Mouse (Mus musculus) left cerebral cortex, postnatal 10 days (tissue): ENCODE data around the gene Zfp689. TPM values are rescaled to one million over a fixed set of nuclear protein-coding genes. Genes with fewer than 3 reads are reported as not detected.
"Not testable (repeated sequence)": the region's sequence is repeated elsewhere in the genome, so short reads cannot be mapped to it uniquely, and the experiment has no call there.

ENCODE experiments used
- DNase-seq, 2 experiments: peaks; one replicate each; pipeline ENCODE4 v3.0.0; 2021 to 2022; ENCODE audit warnings: low spot score in 2 of 2, mixed read lengths in 1 of 2; ENCODE audit errors: extremely low spot score in 1 of 2
- intact Hi-C: fragments of 180-260 bp; cut with DNase I; formaldehyde crosslinking; loops from one replicate; pipeline ENCODE4 v1.15.1; 2025
- microRNA-seq: library from miRNA; unstranded; fragments of <30 nt; microRNA quantifications from one replicate; pipeline ENCODE4 v1.2.0, GENCODE M21; 2022
- total RNA-seq, 2 experiments: library from RNA; stranded (reverse); gene quantifications; 2 replicates each; pipeline ENCODE4 v1.2.3; 2021

Gene Zfp689
- total RNA-seq, 2 experiments from 2014 or later, result 6.3 to 6.8 TPM

- peak; percentile 84 to 97 for DNase-seq
- intact Hi-C loops, result no loop called here
Observed at GRCm38 (mm10) chr7:127421388-127422191, 27.4 kb downstream of the Zfp689 start, which contains the start of gene Zfp688. Gene Zfp688, minus strand, starts transcription at chr7:127422068.

DNA sequence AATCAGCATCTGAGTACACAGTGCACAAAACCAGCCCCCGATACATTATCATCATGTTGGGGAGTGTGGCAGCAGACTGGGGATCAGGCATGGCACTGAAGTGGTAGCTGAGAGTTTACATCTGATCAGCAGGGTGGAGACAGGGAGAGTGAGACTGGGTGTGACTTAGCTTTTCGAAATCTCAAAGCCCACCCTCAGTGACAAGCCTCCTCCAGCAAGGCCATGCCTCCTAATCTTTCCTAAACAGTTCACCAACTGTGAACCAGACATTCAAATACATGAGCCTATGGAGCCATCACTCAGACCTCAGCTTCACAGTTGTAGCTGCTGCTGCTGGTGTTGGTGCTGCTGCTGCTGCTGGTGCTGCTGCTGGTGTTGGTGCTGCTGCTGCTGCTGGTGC, 37.5 kb downstream of the Zfp689 start:
- intact Hi-C loops, result no loop called here
- DNase-seq, result no peak

DNA sequence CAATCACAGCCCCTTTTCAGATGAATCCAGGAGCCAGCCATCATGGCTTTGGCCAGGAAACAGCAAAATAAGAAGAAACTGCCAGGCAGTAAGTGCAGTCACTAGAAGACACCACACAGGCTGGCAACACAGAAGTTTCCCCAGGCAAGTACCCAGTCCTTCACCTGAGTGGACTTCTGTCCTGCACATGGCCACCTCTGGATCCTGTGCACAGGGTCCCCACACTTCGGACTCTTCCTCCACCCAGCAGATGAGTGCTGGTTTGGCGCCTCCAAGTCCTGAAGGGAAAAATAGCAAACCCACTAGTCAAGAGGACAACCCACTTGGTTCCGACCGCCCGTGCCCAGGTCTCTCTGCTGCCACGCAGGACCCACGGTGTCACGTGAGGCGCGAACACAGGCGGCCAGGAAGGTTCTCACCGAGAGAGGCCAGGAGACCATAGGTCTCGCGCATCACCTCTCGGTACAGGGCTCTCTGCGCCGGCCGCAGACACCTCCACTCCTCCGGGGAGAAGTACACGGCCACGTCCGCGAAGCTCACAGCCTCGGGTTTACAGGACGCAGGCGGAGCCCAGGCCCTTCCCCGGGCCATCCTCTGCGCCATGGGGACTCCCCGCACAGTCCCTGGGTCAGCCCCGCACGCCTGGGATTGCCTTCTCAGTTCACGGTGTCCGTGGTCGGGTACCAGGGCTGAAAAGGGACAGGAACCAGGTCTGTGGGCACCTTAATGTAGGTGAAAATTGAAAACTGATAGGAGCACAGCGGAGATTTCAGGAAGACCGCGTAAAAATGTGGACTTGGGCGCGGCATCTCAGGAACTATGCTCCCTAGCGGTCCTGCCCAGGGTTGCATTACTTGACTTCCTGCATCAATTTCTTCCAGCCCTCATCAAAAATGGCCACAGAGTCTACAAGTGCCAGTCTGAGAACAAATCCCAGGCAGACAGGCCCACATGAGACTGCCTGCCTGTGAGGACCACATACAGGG, 42.7 kb downstream of the Zfp689 start, which contains the start of gene Zfp764:
Gene Zfp764, minus strand, starts transcription at position 821 of the 986 bp plus-strand sequence.
- intact Hi-C loops, result not testable (repeated sequence)
- DNase-seq, result peak; percentile 81 to 90

DNA sequence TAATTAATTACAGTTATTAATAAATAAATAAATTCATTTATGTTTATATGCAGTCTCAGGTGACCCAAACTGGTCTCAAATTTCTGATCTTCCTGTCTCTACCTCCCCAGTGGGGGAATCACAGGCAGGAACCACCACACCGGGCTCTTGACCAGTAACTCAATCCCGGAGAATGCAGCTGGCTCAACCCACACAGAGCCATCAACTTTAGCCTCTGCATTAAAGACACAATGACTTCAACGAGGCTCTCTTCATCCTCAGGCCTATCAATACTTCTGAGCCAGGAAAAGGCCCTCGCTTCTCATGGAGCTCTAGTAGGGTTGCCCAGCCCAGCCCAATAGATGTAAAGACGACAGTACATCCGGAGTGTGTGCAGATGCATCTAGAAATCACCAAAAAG, 44.9 kb downstream of the Zfp689 start:
- intact Hi-C loops, DNase-seq: not testable (repeated sequence)

DNA sequence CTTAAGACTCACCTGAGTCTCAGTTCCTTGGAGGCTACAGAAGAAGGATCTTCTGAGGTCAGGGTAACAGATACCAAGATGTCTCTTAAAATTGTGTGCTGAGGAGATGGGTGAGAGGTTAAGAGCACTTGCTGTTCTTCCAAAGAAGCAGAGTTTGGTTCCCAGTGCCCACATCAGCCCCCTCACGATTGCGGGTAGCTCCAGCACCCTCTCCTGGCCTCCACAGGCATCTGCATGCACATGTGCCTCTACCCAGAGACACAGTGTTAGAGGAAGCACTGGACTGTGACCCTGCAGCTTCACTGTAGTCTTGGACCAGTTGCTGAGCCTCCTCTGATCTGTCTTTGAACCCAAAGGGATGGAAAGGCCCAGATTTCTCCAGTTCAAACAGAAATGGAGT, 46.0 kb downstream of the Zfp689 start:
- intact Hi-C loops, result no loop called here
- no peak for DNase-seq

DNA sequence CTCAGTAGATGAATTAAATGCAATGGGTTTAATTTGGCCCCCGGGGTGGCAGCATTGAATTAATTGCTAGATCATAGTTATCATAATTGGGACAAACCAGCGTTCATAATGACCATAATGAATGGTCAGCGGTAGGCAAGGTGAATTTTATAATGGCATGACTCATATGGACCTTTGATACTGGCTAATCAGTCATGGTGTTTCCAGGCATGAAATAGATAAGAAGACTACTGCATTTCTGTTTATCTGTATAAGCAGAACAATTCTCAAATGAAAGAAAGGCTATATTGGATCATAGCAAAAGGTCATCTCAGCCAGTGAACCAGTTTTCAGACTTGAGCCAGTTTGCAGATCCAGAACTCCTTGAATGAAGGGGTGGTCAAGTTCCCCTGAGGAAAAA, 48.6 kb downstream of the Zfp689 start:
- intact Hi-C loops, result no loop called here

GRCm38 (mm10) chr7:127393944-127394333, 55.0 kb downstream of the Zfp689 start:
- intact Hi-C loops, result no loop called here
- no peak for DNase-seq

More for the DNA sequence above, 48.6 kb downstream of the Zfp689 start:
- no peak for DNase-seq

DNA sequence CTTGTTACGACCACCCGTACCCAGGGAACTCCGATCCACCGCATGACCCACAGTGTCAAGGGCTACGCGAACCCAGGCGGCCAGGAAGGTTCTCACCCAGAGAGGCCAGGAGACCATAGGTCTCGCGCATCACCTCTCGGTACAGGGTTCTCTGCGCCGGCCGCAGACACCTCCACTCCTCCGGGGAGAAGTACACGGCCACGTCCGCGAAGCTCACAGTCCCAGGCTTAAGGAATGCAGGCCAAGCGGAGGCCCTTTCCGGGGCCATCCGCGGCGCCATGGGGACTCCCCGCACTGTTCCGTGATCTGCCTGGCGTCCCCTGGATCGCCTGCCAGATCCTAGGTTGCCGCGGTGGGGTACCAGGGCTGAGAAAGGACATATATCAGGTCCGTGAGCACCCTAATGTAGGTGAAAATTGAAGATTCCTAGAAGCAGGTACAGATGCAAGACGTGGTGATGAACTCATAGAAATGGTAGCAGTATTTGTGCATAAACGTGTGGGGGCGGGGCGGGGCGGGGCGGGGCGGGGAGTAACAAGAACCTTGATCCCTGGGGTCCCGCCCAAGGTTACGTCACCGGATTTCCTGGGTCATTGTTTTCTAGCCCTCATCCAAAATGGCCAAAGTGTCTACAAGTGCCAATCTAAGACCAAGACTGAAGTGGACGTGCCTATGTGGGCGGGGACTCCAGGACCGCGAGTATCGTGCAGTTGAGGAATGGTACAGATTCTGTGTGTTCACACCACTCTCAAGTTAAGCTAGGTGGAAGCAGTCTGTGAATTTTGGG, 55.6 kb downstream of the Zfp689 start, which contains the start of gene E430018J23Rik:
Gene E430018J23Rik, minus strand, starts transcription at position 473 of the 787 bp plus-strand sequence.
- DNase-seq, result peak; percentile 97
- intact Hi-C loops, result no loop called here

DNA sequence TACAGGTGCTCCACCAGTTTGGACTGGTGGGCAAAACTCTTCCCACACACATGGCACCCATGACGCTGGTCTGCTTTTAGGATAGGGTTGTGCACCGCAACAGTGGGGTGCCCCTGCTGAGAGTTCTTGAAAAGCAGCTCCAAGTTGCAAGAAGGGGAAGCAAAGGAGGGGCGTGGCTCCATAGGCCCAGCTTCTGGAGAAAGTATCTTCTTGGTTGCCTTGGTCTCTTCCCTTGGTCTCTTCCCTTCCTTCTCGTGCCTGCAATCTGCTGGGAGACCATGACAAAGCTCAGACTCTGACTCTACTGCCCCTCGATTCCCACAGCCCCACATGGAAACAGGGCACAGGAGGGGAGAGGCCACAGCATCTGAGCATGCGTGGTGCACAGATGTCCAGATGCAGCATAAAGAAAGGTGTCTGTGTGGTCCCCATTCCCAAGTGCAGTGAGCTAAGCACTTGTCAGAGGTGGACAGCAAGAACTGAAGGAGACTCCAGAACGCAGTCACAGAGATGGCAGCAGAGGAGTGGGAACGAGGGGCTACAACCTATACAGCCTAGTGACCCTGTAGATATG, 56.6 kb downstream of the Zfp689 start:
- no peak for DNase-seq
- intact Hi-C loops, result no loop called here

Small RNA genes lying within 50 kb of the gene (microRNA-seq; reads per million reads assigned to microRNA genes)
- gene Gm47278, result not detected
- not detected for gene Mir7060

Other genes starting within 250 kb of the Zfp689 start
- gene Tbc1d10b, start 240.7 kb downstream of the Zfp689 start, total RNA-seq, result 10 to 100 TPM; 85.6 to 88.0 TPM
- 1 to 10 TPM in 1 of 2 experiments, not detected in 1; 1.2 TPM for gene Mylpf, start 240.3 kb downstream of the Zfp689 start, total RNA-seq
- 10 to 100 TPM; 16.6 to 18.4 TPM for gene Zfp553, start 216.1 kb downstream of the Zfp689 start, total RNA-seq
- gene Sept1, start 216.0 kb downstream of the Zfp689 start, total RNA-seq, result 1 to 10 TPM; 6.0 to 6.1 TPM
- gene Zfp771, start 204.9 kb downstream of the Zfp689 start, total RNA-seq, result 10 to 100 TPM; 53.6 to 65.0 TPM
- 10 to 100 TPM; 40.7 to 40.9 TPM for gene Dctpp1, start 188.4 kb downstream of the Zfp689 start, total RNA-seq
- gene Sephs2, start 175.1 kb downstream of the Zfp689 start, total RNA-seq, result 10 to 100 TPM; 50.6 to 53.7 TPM
- under 1 TPM; 0.32 to 0.57 TPM for gene Itgal, start 152.9 kb downstream of the Zfp689 start, total RNA-seq
- gene Zfp768, start 103.6 kb downstream of the Zfp689 start, total RNA-seq, result 10 to 100 TPM; 13.2 to 14.2 TPM
- gene Zfp747, start 73.1 kb downstream of the Zfp689 start, total RNA-seq, result 1 to 10 TPM; 7.2 to 7.8 TPM
- 1 to 10 TPM; 2.8 to 3.1 TPM for gene 9130019O22Rik, start 62.0 kb downstream of the Zfp689 start, total RNA-seq
- gene E430018J23Rik, start 55.5 kb downstream of the Zfp689 start, total RNA-seq, result 1 to 10 TPM; 6.1 to 6.6 TPM
- 1 to 10 TPM; 3.6 to 4.7 TPM for gene Zfp764, start 42.3 kb downstream of the Zfp689 start, total RNA-seq
- gene Zfp688, start 27.1 kb downstream of the Zfp689 start, total RNA-seq, result 10 to 100 TPM; 11.4 to 14.1 TPM
- 10 to 100 TPM; 31.9 to 33.1 TPM for gene Prr14, start 10.5 kb upstream of the Zfp689 start, total RNA-seq
- 10 to 100 TPM; 58.5 to 60.3 TPM for gene Fbrs, start 30.0 kb upstream of the Zfp689 start, total RNA-seq
- 100 to 1,000 TPM; 101 to 108 TPM for gene Srcap, start 62.8 kb upstream of the Zfp689 start, total RNA-seq
- 1 to 10 TPM; 8.6 to 8.7 TPM for gene Gm42715, start 70.4 kb upstream of the Zfp689 start, total RNA-seq
- 1 to 10 TPM; 1.8 to 4.9 TPM for gene Tmem265, start 112.2 kb upstream of the Zfp689 start, total RNA-seq
- gene Phkg2, start 124.2 kb upstream of the Zfp689 start, total RNA-seq, result 10 to 100 TPM; 71.4 to 76.7 TPM
- gene Ccdc189, start 139.4 kb upstream of the Zfp689 start, total RNA-seq, result 1 to 10 TPM; 8.1 to 8.3 TPM
- 10 to 100 TPM; 63.8 to 64.1 TPM for gene Rnf40, start 139.6 kb upstream of the Zfp689 start, total RNA-seq
- gene Zfp629, start 166.6 kb upstream of the Zfp689 start, total RNA-seq, result 10 to 100 TPM; 22.3 to 29.8 TPM